Comparison of ENCODE assay signal across 9 mouse cellular contexts in the genomic region with DNA sequence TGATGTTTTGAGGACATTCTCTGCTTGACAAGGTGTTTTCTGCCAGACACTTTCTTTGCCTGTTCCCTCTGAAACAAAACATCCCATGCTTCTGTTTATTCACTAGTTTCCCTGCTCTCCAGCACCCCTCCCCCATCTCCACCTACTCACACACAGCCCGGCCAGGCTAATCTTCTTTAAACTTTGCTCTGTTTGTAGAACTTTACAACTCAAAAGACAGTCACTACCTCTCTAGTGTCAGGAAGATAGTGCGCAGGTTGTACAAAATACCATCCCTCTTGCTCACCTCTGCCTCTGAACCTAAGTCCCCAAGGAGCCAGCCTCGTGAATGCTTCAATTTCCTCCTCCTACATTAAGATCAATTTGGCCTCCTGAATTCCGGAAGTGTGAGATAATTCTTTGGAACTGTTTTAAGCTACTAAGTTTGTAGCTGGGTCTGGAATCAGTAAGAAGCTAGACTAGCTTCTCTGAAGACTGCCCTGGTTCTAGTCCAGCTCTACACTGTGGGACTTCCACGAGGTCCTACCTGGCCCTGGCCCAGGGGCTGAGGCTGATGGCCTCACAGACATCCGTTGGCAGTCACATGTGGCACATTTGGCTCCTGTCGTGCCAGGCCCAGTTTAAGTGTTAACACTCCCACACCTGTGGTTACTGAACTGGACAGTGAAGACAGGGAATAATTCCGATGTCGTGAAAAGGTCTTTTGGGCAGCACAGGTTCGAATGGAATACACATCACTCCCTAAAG. TPM values are rescaled to one million over a fixed set of nuclear protein-coding genes. Genes with fewer than 3 reads are reported as not detected.
A peak's percentile ranks its signal among the peaks of the same experiment; 100 is the strongest.
DNase-seq lines count a peak whose midpoint lies in the region; ATAC-seq and TF ChIP-seq lines count a peak whose summit lies in the region.
"Had no signal": no experiment of that assay in that cellular context is flagged by ENCODE, and none has a peak within 500 bp of the region (broad histone marks: within the 10 kb centered on the region; RNA-seq: fewer than 3 reads in every experiment).

No protein-coding gene starts in this region.

- no peak overlapping the region for H3K4me2 ChIP-seq in lung, postnatal 0 days (replicated peaks; ENCODE audit: low read depth, low read length)

- no peaks in the 10 kb centered on the region for H3K27me3 ChIP-seq in heart, embryonic 10.5 days (ENCODE audit: insufficient read depth, poor library complexity, severe bottlenecking)
- H3K27me3 ChIP-seq in limb, embryonic 10.5 days (ENCODE audit: low read depth, poor library complexity, severe bottlenecking), result no peaks in the 10 kb centered on the region
- H3K27me3 ChIP-seq in lung, postnatal 0 days (replicated peaks; ENCODE audit: insufficient read depth, low read length), result no peaks in the 10 kb centered on the region

- H3K9ac ChIP-seq in lung, postnatal 0 days (replicated peaks; ENCODE audit: low read depth), result no peak overlapping the region

- no peak for TF ChIP-seq EP300 in lung, postnatal 0 days (IDR thresholded peaks at IDR 0.05)

- WGBS in heart, embryonic 10.5 days, result 59% methylated on average over 10 of the region's 10 CpGs
- WGBS in limb, embryonic 10.5 days, result 55% methylated on average over 10 of the region's 10 CpGs
- WGBS in lung, postnatal 0 days, result 44% methylated on average over 10 of the region's 10 CpGs

- peak; percentile 35 for DNase-seq in adrenal gland, adult 2 months
- no peak for DNase-seq in adrenal gland, adult 8-10 months
- peak; percentile 65 to 67 for DNase-seq in cerebellum, adult 18-20 months
- DNase-seq in heart, embryonic 10.5 days (ENCODE audit: low spot score), result no peak
- DNase-seq in limb, embryonic 10.5 days (ENCODE audit: low spot score), result no peak
- no peak for DNase-seq in B cell, adult 2 months
- DNase-seq in T-cell, adult 2 months (ENCODE audit: low spot score), result no peak
- no peak for DNase-seq in lung, postnatal 0 days (ENCODE audit: low spot score)
- DNase-seq: lung, postnatal 10 days had no signal

- peaks cover 38% of the 10 kb centered on the region for H3K4me1 ChIP-seq in heart, embryonic 10.5 days
- H3K4me1 ChIP-seq in limb, embryonic 10.5 days, result peaks cover 35% of the 10 kb centered on the region
- peaks cover 9% of the 10 kb centered on the region; the same call in 1 of the 2 replicates for H3K4me1 ChIP-seq in lung, postnatal 0 days (ENCODE audit: insufficient read depth, low read depth, low read length)

- H3K27ac ChIP-seq in heart, embryonic 10.5 days, result peak overlapping the region; percentile 63; the same call in 1 of the 2 replicates
- peak overlapping the region; percentile 67 for H3K27ac ChIP-seq in limb, embryonic 10.5 days
- H3K27ac ChIP-seq in lung, postnatal 0 days (ENCODE audit: low read length), result no peak overlapping the region

- H3K4me3 ChIP-seq in heart, embryonic 10.5 days, result no peak overlapping the region
- H3K4me3 ChIP-seq in limb, embryonic 10.5 days, result no peak overlapping the region
- no peak overlapping the region for H3K4me3 ChIP-seq in lung, postnatal 0 days (ENCODE audit: low read depth, low read length)

- no peaks in the 10 kb centered on the region for H3K36me3 ChIP-seq in heart, embryonic 10.5 days
- H3K36me3 ChIP-seq in limb, embryonic 10.5 days, result no peaks in the 10 kb centered on the region
- no peaks in the 10 kb centered on the region for H3K36me3 ChIP-seq in lung, postnatal 0 days (ENCODE audit: insufficient read depth, low read length)

- no peak for ATAC-seq in lung, postnatal 0 days

- no peak for TF ChIP-seq CTCF in lung, postnatal 0 days (IDR thresholded peaks at IDR 0.05)

- H3K9me3 ChIP-seq in heart, embryonic 10.5 days, result no peaks in the 10 kb centered on the region
- no peaks in the 10 kb centered on the region for H3K9me3 ChIP-seq in limb, embryonic 10.5 days (replicated peaks)
- H3K9me3 ChIP-seq in lung, postnatal 0 days (ENCODE audit: low read length), result no peaks in the 10 kb centered on the region

RNA-seq across cellular contexts. Expression of a gene that starts 31.7 kb away (rescaled TPM):
- total RNA-seq in adrenal gland, adult 2 months (2021), result 100 to 1,000 TPM in 1 of 2 experiments, 10 to 100 TPM in 1; 97.5 to 127 TPM
- polyA plus RNA-seq in adrenal gland, adult 2 months (2012; rRNA removed), result 44.9 and 46.6 TPM in 2 replicates
- total RNA-seq in adrenal gland, adult 8-10 months (2022), result 100 to 1,000 TPM in 2 of 4 experiments, 10 to 100 TPM in 2; 80.9 to 123 (median 104) TPM
- polyA plus RNA-seq in heart, embryonic 10.5 days (2016; fragmentation: Nextera tagmentation; extraction: Ambion mirVana), result 19.0 and 24.7 TPM in 2 replicates
- polyA plus RNA-seq in limb, embryonic 10.5 days (2016; fragmentation: Nextera tagmentation; extraction: Ambion mirVana), result 33.8 and 45.4 TPM in 2 replicates
- 21.2 and 21.5 TPM in 2 replicates for polyA plus RNA-seq in lung, postnatal 0 days (2015; fragmentation: Nextera tagmentation; extraction: Ambion mirVana)

Comparison
In these comparisons a context has a peak if more than half of its experiments do, and no peak if none do; other contexts are left out.
1. DNase-seq: peak in adrenal gland, adult 2 months (single experiment) and cerebellum, adult 18-20 months (2 of 2); none in adrenal gland, adult 8-10 months (single experiment), heart, embryonic 10.5 days (single experiment), limb, embryonic 10.5 days (single experiment), B cell, adult 2 months (0 of 2), T-cell, adult 2 months (single experiment) and lung, postnatal 0 days (single experiment).